Comparison of ENCODE assay signal across 17 mouse cellular contexts in genomic region chr1:23674357-23674756, GRCm38 (mm10).
DNase-seq lines count a peak whose midpoint lies in the region; ATAC-seq lines count a peak whose summit lies in the region.
"Had no signal": no experiment of that assay in that cellular context is flagged by ENCODE, and none has a peak within 500 bp of the region (broad histone marks: within the 10 kb centered on the region; RNA-seq: fewer than 3 reads in every experiment).

No protein-coding gene starts in this region.

- H3K4me2 ChIP-seq in hindbrain, embryonic 15.5 days, result no peak overlapping the region
- H3K4me2 ChIP-seq in hindbrain, embryonic 14.5 days (replicated peaks), result no peak overlapping the region
- no peak overlapping the region for H3K4me2 ChIP-seq in midbrain, embryonic 13.5 days (replicated peaks)
- no peak overlapping the region for H3K4me2 ChIP-seq in midbrain, embryonic 15.5 days
- H3K4me2 ChIP-seq in limb, embryonic 15.5 days, result no peak overlapping the region

- 95% methylated on average over 6 of the region's 6 CpGs for WGBS in hindbrain, embryonic 15.5 days
- 92% methylated on average over 6 of the region's 6 CpGs for WGBS in hindbrain, embryonic 14.5 days
- WGBS in midbrain, embryonic 13.5 days, result 92% methylated on average over 6 of the region's 6 CpGs
- WGBS in midbrain, embryonic 15.5 days, result 96% methylated on average over 6 of the region's 6 CpGs
- WGBS in limb, embryonic 15.5 days, result 95% methylated on average over 6 of the region's 6 CpGs

- ATAC-seq in hindbrain, embryonic 15.5 days (ENCODE audit: low FRiP score, low read depth), result peak; percentile 45; the same call in 1 of the 2 replicates
- ATAC-seq in hindbrain, embryonic 14.5 days (ENCODE audit: low FRiP score), result no peak
- ATAC-seq in midbrain, embryonic 13.5 days, result peak; percentile 53; the same call in 1 of the 2 replicates
- no peak for ATAC-seq in midbrain, embryonic 15.5 days (replicated peaks)
- peak; percentile 52; the same call in 1 of the 2 replicates for ATAC-seq in limb, embryonic 15.5 days (ENCODE audit: insufficient number of reproducible peaks, low FRiP score, low TSS enrichment, low read depth)
- ATAC-seq: forebrain, embryonic 14.5 days; hindbrain, postnatal 0 days had no signal

- H3K4me3 ChIP-seq in hindbrain, embryonic 15.5 days, result no peak overlapping the region
- no peak overlapping the region for H3K4me3 ChIP-seq in hindbrain, embryonic 14.5 days (replicated peaks; ENCODE audit: low read length)
- no peak overlapping the region for H3K4me3 ChIP-seq in midbrain, embryonic 13.5 days (replicated peaks)
- no peak overlapping the region for H3K4me3 ChIP-seq in midbrain, embryonic 15.5 days
- no peak overlapping the region for H3K4me3 ChIP-seq in limb, embryonic 15.5 days

- H3K36me3 ChIP-seq in hindbrain, embryonic 15.5 days, result no peaks in the 10 kb centered on the region
- no peaks in the 10 kb centered on the region for H3K36me3 ChIP-seq in hindbrain, embryonic 14.5 days (replicated peaks; ENCODE audit: control insufficient read depth, insufficient read depth)
- no peaks in the 10 kb centered on the region for H3K36me3 ChIP-seq in midbrain, embryonic 13.5 days
- no peaks in the 10 kb centered on the region for H3K36me3 ChIP-seq in midbrain, embryonic 15.5 days (replicated peaks)
- H3K36me3 ChIP-seq in limb, embryonic 15.5 days, result no peaks in the 10 kb centered on the region

- no peak overlapping the region for H3K27ac ChIP-seq in hindbrain, embryonic 15.5 days (replicated peaks)
- no peak overlapping the region for H3K27ac ChIP-seq in hindbrain, embryonic 14.5 days
- H3K27ac ChIP-seq in midbrain, embryonic 13.5 days, result no peak overlapping the region
- H3K27ac ChIP-seq in midbrain, embryonic 15.5 days, result no peak overlapping the region
- H3K27ac ChIP-seq in limb, embryonic 15.5 days, result no peak overlapping the region
- H3K27ac ChIP-seq: hindbrain, postnatal 0 days had no signal

- no peaks in the 10 kb centered on the region for H3K27me3 ChIP-seq in hindbrain, embryonic 15.5 days
- H3K27me3 ChIP-seq in hindbrain, embryonic 14.5 days (ENCODE audit: control insufficient read depth, insufficient read depth, low read length), result no peaks in the 10 kb centered on the region
- no peaks in the 10 kb centered on the region for H3K27me3 ChIP-seq in midbrain, embryonic 13.5 days
- H3K27me3 ChIP-seq in midbrain, embryonic 15.5 days (replicated peaks), result no peaks in the 10 kb centered on the region
- H3K27me3 ChIP-seq in limb, embryonic 15.5 days, result no peaks in the 10 kb centered on the region

- peak; percentile 49 for DNase-seq in heart, adult 11 months
- no peak for DNase-seq in heart, adult 9 months (ENCODE audit: low spot score in 2 of 2)
- DNase-seq in hindbrain, embryonic 14.5 days (ENCODE audit: low spot score), result no peak
- no peak for DNase-seq in urinary bladder, postnatal 25 days (ENCODE audit: low spot score)
- DNase-seq: adrenal gland, adult 2 months; adrenal gland, postnatal 25 days; cerebellum, adult 18-20 months; cerebellum, postnatal 10 days; gastrocnemius, postnatal 36 days; heart, adult 18-20 months; heart, postnatal 10 days had no signal

- H3K4me1 ChIP-seq in hindbrain, embryonic 15.5 days (replicated peaks), result no peaks in the 10 kb centered on the region
- no peaks in the 10 kb centered on the region for H3K4me1 ChIP-seq in hindbrain, embryonic 14.5 days (replicated peaks; ENCODE audit: control insufficient read depth, insufficient read depth, low read length)
- H3K4me1 ChIP-seq in midbrain, embryonic 13.5 days (replicated peaks), result no peaks in the 10 kb centered on the region
- H3K4me1 ChIP-seq in midbrain, embryonic 15.5 days, result no peaks in the 10 kb centered on the region
- H3K4me1 ChIP-seq in limb, embryonic 15.5 days, result no peaks in the 10 kb centered on the region

- H3K9me3 ChIP-seq in hindbrain, embryonic 15.5 days, result no peaks in the 10 kb centered on the region
- no peaks in the 10 kb centered on the region for H3K9me3 ChIP-seq in hindbrain, embryonic 14.5 days (ENCODE audit: control insufficient read depth, low read length)
- H3K9me3 ChIP-seq in midbrain, embryonic 13.5 days, result no peaks in the 10 kb centered on the region
- H3K9me3 ChIP-seq in midbrain, embryonic 15.5 days, result no peaks in the 10 kb centered on the region
- H3K9me3 ChIP-seq in limb, embryonic 15.5 days, result no peaks in the 10 kb centered on the region

- no peak overlapping the region for H3K9ac ChIP-seq in hindbrain, embryonic 15.5 days
- H3K9ac ChIP-seq in hindbrain, embryonic 14.5 days, result no peak overlapping the region
- H3K9ac ChIP-seq in midbrain, embryonic 13.5 days (replicated peaks), result no peak overlapping the region
- H3K9ac ChIP-seq in midbrain, embryonic 15.5 days, result no peak overlapping the region
- no peak overlapping the region for H3K9ac ChIP-seq in limb, embryonic 15.5 days

Comparison
In these comparisons a context has a peak if more than half of its experiments do, and no peak if none do; other contexts are left out.
1. ATAC-seq: peak in hindbrain, embryonic 15.5 days (single experiment), midbrain, embryonic 13.5 days (single experiment) and limb, embryonic 15.5 days (single experiment); none in hindbrain, embryonic 14.5 days (single experiment) and midbrain, embryonic 15.5 days (single experiment).